Mouse (Mus musculus): ENCODE results near the gene Nrip3.

Gene Nrip3

GRCm38 (mm10) chr7:109767575-109768350 is 14.1 kb downstream of the Nrip3 start:
- no peak for DNase-seq (ENCODE audit: low read depth, low spot score)

- DNase-seq (ENCODE audit: low read depth, low spot score), result no peak
Measured at GRCm38 (mm10) chr7:109764009-109764408, 17.8 kb downstream of the Nrip3 start.

GRCm38 (mm10) chr7:109756291-109756690 is 25.5 kb downstream of the Nrip3 start:
- DNase-seq (ENCODE audit: low read depth, low spot score), result no peak

- DNase-seq (ENCODE audit: low read depth, low spot score), result no peak
Measured at GRCm38 (mm10) chr7:109754034-109754433, 27.8 kb downstream of the Nrip3 start.

GRCm38 (mm10) chr7:109752008-109752925 is 29.6 kb downstream of the Nrip3 start, which contains the start of gene Tmem9b:
TSS of gene Tmem9b (minus strand) at chr7:109752875.
- peak; percentile 63 for DNase-seq (ENCODE audit: low read depth, low spot score)

- DNase-seq (ENCODE audit: low read depth, low spot score), result no peak
Measured at GRCm38 (mm10) chr7:109751427-109752007, 30.3 kb downstream of the Nrip3 start.

GRCm38 (mm10) chr7:109747747-109748146 is 34.1 kb downstream of the Nrip3 start:
- no peak for DNase-seq (ENCODE audit: low read depth, low spot score)

- DNase-seq (ENCODE audit: low read depth, low spot score), result no peak
Measured at GRCm38 (mm10) chr7:109741703-109742102, 40.1 kb downstream of the Nrip3 start.

GRCm38 (mm10) chr7:109741060-109741459 is 40.8 kb downstream of the Nrip3 start:
- DNase-seq (ENCODE audit: low read depth, low spot score), result no peak

GRCm38 (mm10) chr7:109739822-109740370 is 41.9 kb downstream of the Nrip3 start:
- DNase-seq (ENCODE audit: low read depth, low spot score), result no peak

GRCm38 (mm10) chr7:109734806-109735205 is 47.0 kb downstream of the Nrip3 start:
- DNase-seq (ENCODE audit: low read depth, low spot score), result no peak

- DNase-seq (ENCODE audit: low read depth, low spot score), result no peak
Measured at GRCm38 (mm10) chr7:109731626-109732025, 50.2 kb downstream of the Nrip3 start, which contains the start of gene Ascl3. TSS of gene Ascl3 (minus strand) at chr7:109731726.

GRCm38 (mm10) chr7:109723697-109724096 is 58.1 kb downstream of the Nrip3 start, which contains the start of gene BC051019:
TSS of gene BC051019 (minus strand) at chr7:109723850.
- no peak for DNase-seq (ENCODE audit: low read depth, low spot score)

- no peak for DNase-seq (ENCODE audit: low read depth, low spot score)
Measured at GRCm38 (mm10) chr7:109723114-109723513, 58.7 kb downstream of the Nrip3 start.

- DNase-seq (ENCODE audit: low read depth, low spot score), result no peak
Measured at GRCm38 (mm10) chr7:109722618-109723017, 59.2 kb downstream of the Nrip3 start.

GRCm38 (mm10) chr7:109719286-109719685 is 62.5 kb downstream of the Nrip3 start:
- DNase-seq (ENCODE audit: low read depth, low spot score), result peak; percentile 34

- no peak for DNase-seq (ENCODE audit: low read depth, low spot score)
Measured at GRCm38 (mm10) chr7:109713434-109713982, 68.3 kb downstream of the Nrip3 start.

- no peak for DNase-seq (ENCODE audit: low read depth, low spot score)
Measured at GRCm38 (mm10) chr7:109712198-109712597, 69.6 kb downstream of the Nrip3 start.

- no peak for DNase-seq (ENCODE audit: low read depth, low spot score)
Measured at GRCm38 (mm10) chr7:109710069-109710468, 71.8 kb downstream of the Nrip3 start.

GRCm38 (mm10) chr7:109708961-109709382 is 72.9 kb downstream of the Nrip3 start:
- peak; percentile 80 for DNase-seq (ENCODE audit: low read depth, low spot score)
